Mouse (Mus musculus): ENCODE measurements at regions not wholly inside any gene's neighbourhood (a gene's known extent, or its start where the extent isn't known, plus 50 kb on each side); places are given as distances from the start of the nearest gene placed in this dataset.

DNA sequence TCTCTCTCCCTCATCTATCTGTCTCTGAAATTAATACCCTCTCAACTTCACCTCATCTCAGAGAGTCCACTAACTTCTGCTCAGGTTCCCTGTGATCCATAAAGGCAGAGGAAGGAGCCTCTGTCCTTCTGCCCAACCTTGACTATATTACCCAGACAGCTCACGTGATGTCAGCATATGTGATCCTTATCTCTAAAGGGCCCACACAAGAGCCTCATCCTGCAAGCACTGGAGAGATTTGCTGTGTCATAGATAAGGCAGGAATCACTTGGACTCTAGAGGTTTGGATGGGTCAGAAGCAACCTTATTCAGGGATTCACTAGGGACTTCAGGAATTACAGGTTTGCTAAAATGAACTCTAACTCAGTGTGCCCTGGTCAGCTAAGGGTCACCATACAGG, 315.3 kb upstream of the Kdm8 start:
- TF ChIP-seq POLR2A (IDR thresholded peaks at IDR 0.05; ENCODE audit: extremely low read depth, insufficient read depth, low read length) (no peak), CTCF (IDR thresholded peaks at IDR 0.05; ENCODE audit: extremely low read depth, insufficient read depth, low read length) (no peak)

Measured in cortical plate, adult 2 months (tissue).